Mouse (Mus musculus): ENCODE results near the gene Adcy3. TPM values are rescaled to one million over a fixed set of nuclear protein-coding genes. Genes with fewer than 3 reads are reported as not detected.

Gene Adcy3
- total RNA-seq, 2 experiments from 2014 or later = 51.4 to 53.8 TPM

- no peak for TF ChIP-seq CTCF (IDR thresholded peaks at IDR 0.05)
- Histone ChIP-seq H3K4me3 (no peak overlapping the region), H3K27ac (no peak overlapping the region)
- no peak for DNase-seq (ENCODE audit: extremely low spot score in 1 of 2, low spot score in 2 of 2)
- intact Hi-C loops (cut with DNase I) = no loop called here
Observed at GRCm38 (mm10) chr12:4158179-4158578, 25.3 kb downstream of the Adcy3 start.

- Histone ChIP-seq H3K27ac (no peak overlapping the region), H3K4me3 (no peak overlapping the region)
- no peak for TF ChIP-seq CTCF (IDR thresholded peaks at IDR 0.05)
- intact Hi-C loops (cut with DNase I) = no loop called here
- DNase-seq (ENCODE audit: extremely low spot score in 1 of 2, low spot score in 2 of 2) = no peak
Observed at GRCm38 (mm10) chr12:4158868-4159632, 26.1 kb downstream of the Adcy3 start.

GRCm38 (mm10) chr12:4160322-4160721 is 27.4 kb downstream of the Adcy3 start:
- TF ChIP-seq CTCF (IDR thresholded peaks at IDR 0.05) = peak; percentile 21
- no peak overlapping the region for H3K27ac ChIP-seq
- no peak overlapping the region for H3K4me3 ChIP-seq
- no peak for DNase-seq (ENCODE audit: extremely low spot score in 1 of 2, low spot score in 2 of 2)
- intact Hi-C loops (cut with DNase I) = no loop called here

- Histone ChIP-seq H3K4me3 (no peak overlapping the region), H3K27ac (no peak overlapping the region)
- no peak for TF ChIP-seq CTCF (IDR thresholded peaks at IDR 0.05)
- intact Hi-C loops (cut with DNase I) = no loop called here
- DNase-seq (ENCODE audit: extremely low spot score in 1 of 2, low spot score in 2 of 2) = no peak
Observed at GRCm38 (mm10) chr12:4162886-4163285, 30.0 kb downstream of the Adcy3 start.

- no peak for TF ChIP-seq CTCF (IDR thresholded peaks at IDR 0.05)
- no peak overlapping the region for H3K27ac ChIP-seq
- intact Hi-C loops (cut with DNase I) = no loop called here
- DNase-seq (ENCODE audit: extremely low spot score in 1 of 2, low spot score in 2 of 2) = no peak
- H3K4me3 ChIP-seq = no peak overlapping the region
Observed at GRCm38 (mm10) chr12:4166970-4167369, 34.1 kb downstream of the Adcy3 start.

GRCm38 (mm10) chr12:4169058-4169457 is 36.2 kb downstream of the Adcy3 start:
- intact Hi-C loops (cut with DNase I) = no loop called here
- DNase-seq (ENCODE audit: extremely low spot score in 1 of 2, low spot score in 2 of 2) = no peak
- H3K27ac ChIP-seq = no peak overlapping the region
- H3K4me3 ChIP-seq = no peak overlapping the region
- no peak for TF ChIP-seq CTCF (IDR thresholded peaks at IDR 0.05)

- DNase-seq (ENCODE audit: extremely low spot score in 1 of 2, low spot score in 2 of 2) = no peak
Observed at GRCm38 (mm10) chr12:4169622-4170021, 36.7 kb downstream of the Adcy3 start.

GRCm38 (mm10) chr12:4173108-4173790 is 40.3 kb downstream of the Adcy3 start:
- Histone ChIP-seq H3K4me3 (no peak overlapping the region), H3K27ac (no peak overlapping the region)
- intact Hi-C loops (cut with DNase I) = no loop called here
- DNase-seq (ENCODE audit: extremely low spot score in 1 of 2, low spot score in 2 of 2) = no peak
- TF ChIP-seq CTCF (IDR thresholded peaks at IDR 0.05) = no peak

More at GRCm38 (mm10) chr12:4169622-4170021, 36.7 kb downstream of the Adcy3 start:
- no peak overlapping the region for H3K4me3 ChIP-seq
- no peak for TF ChIP-seq CTCF (IDR thresholded peaks at IDR 0.05)
- intact Hi-C loops (cut with DNase I) = no loop called here
- no peak overlapping the region for H3K27ac ChIP-seq

GRCm38 (mm10) chr12:4178839-4179238 is 45.9 kb downstream of the Adcy3 start:
- intact Hi-C loops (cut with DNase I) = no loop called here
- no peak for TF ChIP-seq CTCF (IDR thresholded peaks at IDR 0.05)
- Histone ChIP-seq H3K27ac (no peak overlapping the region), H3K4me3 (no peak overlapping the region)
- no peak for DNase-seq (ENCODE audit: extremely low spot score in 1 of 2, low spot score in 2 of 2)

GRCm38 (mm10) chr12:4179671-4180233 is 46.8 kb downstream of the Adcy3 start:
- TF ChIP-seq CTCF (IDR thresholded peaks at IDR 0.05) = no peak
- Histone ChIP-seq H3K27ac (no peak overlapping the region), H3K4me3 (no peak overlapping the region)
- DNase-seq (ENCODE audit: extremely low spot score in 1 of 2, low spot score in 2 of 2) = no peak
- intact Hi-C loops (cut with DNase I) = no loop called here

- Histone ChIP-seq H3K27ac (no peak overlapping the region), H3K4me3 (no peak overlapping the region)
- no peak for DNase-seq (ENCODE audit: extremely low spot score in 1 of 2, low spot score in 2 of 2)
- TF ChIP-seq CTCF (IDR thresholded peaks at IDR 0.05) = no peak
- intact Hi-C loops (cut with DNase I) = no loop called here
Observed at GRCm38 (mm10) chr12:4180507-4180906, 47.6 kb downstream of the Adcy3 start.

- H3K27ac ChIP-seq = no peak overlapping the region
- TF ChIP-seq CTCF (IDR thresholded peaks at IDR 0.05) = no peak
- DNase-seq (ENCODE audit: extremely low spot score in 1 of 2, low spot score in 2 of 2) = no peak
- no peak overlapping the region for H3K4me3 ChIP-seq
- intact Hi-C loops (cut with DNase I) = no loop called here
Observed at GRCm38 (mm10) chr12:4184648-4185047, 51.7 kb downstream of the Adcy3 start.
